Mouse (Mus musculus) kidney, adult 8-10 months (tissue): Measurements from ENCODE around the gene Lmx1b.

Source experiments
- DNase-seq, 2 experiments: peaks; one replicate each; pipeline ENCODE4 v3.0.0; 2022

Gene Lmx1b

DNA sequence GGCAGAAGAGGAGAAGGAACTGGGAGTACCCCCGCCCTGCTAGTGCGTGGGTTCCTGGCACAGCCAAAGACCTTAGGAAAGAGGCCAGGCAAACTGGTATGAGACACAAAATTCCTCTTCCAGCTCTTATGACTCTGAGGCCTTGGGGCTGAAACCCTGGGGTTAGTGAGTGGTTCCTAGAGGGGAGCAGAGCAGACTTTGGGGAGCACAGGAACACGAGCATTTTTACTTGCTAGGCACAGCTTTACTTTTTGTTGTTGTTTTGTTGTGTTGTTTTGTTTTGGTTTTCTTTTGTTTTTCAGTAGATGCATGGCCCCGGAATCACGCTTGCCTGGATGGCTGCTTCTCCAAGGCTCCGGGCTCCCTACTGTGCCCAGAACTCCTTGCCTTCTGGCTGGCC, 10.7 kb downstream of the Lmx1b start:
- no peak for DNase-seq

DNA sequence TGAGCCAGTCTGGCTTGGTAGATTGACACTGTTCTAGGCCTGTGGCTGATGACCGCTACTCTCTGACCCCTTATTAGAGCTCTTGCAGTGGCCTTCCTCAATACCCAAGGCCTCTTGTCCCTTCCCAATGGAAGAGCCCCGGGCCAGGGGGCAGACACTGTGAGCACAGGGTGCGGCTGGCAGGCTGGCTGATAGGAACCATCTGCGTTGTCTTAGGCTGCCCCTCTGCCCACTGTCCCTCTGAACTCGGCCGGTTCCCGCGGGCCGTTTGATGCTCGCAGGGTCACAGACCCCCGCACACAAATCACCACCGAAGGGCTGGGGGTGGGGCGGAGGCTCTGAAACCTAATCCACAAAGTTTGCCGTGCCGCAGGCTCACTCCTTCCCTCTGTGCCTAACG, 11.5 kb downstream of the Lmx1b start:
- no peak for DNase-seq

DNA sequence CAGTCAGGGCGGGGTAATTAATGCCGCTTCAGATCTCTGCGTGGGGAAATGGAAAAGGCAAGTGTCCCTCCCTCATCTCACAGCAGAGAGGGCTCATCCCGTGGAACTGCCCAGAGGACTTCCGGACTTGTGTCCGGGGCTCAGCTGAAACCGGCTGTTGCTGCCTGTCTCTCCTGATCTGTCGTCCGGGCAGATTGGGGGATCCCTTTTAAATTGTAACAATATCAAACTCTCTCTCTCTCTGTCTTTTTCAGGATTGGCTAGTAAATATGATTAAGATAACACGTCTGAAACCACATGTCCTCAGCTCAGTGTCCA, 13.3 kb downstream of the Lmx1b start:
- DNase-seq, result no peak

DNA sequence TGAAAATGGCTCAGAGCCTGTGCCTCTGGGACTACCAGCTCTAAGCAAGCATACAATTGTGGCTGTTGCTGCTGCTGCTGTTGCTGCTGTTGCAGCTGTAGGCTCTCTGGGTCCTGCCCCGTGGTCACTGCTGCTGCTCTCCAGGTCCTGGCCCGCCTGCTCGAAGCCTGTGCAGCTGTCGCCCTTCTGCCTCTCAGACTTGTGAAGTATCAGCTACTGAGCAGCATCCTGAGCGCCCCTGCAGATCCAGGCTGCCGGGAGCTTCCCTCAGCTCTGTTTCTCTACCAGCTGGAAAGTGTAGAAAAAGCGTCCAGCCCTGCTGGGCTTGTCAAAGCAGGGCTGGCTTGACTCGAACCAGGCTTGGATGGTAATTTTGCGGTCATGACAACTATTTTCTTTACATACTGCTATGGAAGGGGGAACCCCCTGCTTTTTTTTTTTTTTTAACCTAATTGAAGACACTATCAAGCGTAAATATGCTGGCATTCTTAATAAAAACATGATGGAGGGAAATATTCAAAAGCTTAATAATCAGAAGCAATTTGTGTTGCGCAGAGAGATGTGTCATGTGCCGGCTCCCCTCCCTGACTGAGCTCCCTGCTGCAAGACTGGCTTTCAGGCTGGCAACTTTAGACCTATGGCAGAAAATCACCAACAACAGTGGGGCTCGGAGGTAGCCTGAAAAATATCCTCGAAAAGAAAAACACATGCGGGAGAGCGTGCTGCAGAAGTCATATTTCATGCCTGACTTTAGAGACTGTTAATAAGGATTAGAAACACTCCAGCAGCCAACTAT, 13.9 kb downstream of the Lmx1b start:
- DNase-seq, result no peak

DNA sequence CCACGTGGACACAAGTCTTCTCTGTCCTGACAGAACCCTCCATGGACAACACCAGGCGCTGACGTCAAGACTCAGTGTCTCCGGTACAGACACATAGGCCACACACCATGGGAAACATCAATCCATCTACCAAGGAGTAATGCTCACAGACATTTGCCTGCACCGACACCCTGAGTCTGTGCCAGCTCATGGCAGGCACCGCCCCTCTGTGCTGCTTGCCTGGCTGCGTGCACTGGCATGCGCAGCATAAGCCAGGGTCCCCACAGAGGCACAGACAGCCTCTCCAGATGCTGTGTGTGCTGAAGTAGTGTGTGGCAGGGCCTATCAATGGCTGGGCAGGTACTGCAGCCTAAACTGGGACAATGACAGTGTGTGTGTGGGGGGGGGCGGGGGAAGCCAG, 22.6 kb downstream of the Lmx1b start:
- DNase-seq, result no peak

DNA sequence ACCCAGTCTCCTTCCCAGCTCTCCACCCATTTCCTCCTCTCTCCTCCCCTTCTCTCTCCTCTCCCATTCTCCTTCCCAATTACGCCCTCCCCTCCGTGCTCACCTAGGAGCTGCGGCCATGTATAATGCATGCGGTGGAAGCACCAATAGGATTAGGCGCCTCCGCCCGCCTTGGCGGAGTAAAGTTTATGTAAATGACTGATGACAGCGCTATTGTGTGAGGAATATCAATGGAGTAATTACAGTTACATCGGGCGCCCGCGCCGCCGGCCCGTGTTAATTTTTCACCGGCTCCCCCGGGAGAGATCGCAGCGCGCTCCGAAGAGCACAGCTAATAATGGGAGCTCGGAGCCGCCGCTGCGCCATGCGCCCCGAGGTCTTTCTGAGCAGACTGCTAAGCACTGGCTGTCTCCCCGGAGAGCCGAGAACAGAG, 23.9 kb downstream of the Lmx1b start:
- peak; percentile 6 to 18 for DNase-seq

DNA sequence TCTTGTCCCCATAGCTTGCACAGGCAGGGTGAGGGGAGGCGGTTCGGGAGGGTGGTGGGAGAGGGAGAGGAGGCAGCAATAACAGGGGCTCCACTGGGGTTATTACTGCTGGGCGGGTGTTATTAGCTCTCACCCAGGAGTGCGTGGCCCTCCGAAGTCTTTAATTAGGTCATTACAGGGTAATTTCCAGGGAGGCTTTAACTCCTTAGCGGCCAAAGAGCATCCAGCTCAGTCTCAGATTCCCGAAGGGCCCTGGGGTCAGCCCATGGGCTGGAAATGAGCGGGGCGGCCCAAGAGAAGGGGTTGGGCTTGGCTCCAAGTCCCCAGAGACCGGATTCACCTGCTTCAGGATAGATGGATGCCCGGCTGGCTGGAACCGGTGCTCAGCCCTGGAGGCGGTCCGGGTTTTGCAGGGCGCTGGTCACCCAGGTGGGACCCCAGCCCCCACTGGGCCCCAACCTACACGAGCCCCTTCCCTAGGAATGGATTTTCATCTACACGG, 24.4 kb downstream of the Lmx1b start:
- no peak for DNase-seq

DNA sequence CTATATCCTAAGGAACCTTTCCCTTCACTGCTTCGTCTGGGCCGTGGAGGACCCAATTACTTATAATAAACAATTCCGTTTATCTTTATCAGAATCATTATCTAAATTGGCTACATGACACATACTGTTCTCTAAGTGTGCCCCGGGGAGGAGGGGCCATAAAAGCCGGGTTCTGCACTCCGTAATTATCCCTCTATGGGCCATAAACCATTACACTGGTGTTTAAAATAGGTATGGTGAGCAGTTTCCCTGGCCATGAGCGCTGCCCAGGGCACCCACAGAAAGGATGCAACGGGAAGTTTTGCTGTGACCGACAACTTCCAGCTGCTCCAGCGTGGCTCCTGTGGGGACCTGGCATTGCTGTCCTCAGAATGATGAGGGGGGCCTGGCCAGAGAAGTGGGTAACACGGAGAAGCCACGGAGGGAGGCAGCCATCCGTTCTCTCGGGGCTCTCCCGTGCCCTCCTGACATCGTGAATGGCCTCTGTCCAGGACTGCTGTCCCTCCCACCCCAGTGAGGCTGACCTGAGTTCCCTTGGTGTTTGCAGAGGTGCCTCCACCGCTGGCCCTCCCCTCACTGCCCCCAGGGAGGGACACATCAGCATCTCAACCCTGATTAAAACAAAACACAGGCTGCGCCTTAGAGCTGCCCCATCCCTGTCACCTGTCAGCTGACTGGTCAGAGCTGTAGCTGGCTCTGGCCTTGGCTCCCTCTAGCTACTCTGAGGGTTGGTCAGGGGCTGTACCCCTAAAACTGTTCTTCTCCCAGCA, 34.6 kb downstream of the Lmx1b start:
- DNase-seq, result no peak

DNA sequence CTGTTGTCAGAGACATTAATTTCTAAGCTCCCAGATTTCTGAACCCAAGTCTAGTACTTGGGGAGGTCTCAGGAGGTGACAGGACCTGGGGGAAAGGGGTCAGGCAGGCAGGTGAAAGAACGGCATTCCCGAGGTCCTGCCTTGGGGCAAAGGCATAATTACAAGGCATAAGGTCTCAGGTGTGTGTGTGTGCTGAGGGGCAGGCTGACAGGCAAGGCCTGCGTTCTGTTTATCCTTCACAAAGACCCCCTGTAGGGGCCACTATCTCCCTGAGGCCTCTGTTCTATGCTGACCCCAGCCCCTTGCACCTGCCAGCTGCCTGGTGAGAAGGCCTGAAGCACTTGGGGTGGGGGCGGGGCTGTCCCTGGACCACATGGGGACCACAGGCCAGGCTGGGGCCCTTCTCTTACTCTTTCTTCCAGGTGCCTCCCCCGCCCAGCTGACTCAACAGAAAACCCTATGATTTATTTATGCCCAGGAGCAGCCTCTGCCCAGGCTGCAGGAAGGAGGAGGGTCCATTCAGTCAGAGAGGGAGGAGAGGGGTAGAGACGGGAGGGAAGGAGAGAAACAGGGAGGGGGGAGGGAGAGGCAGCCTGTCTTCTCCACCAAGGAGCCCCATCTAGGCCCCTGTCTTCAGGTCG, 35.3 kb downstream of the Lmx1b start:
- no peak for DNase-seq

DNA sequence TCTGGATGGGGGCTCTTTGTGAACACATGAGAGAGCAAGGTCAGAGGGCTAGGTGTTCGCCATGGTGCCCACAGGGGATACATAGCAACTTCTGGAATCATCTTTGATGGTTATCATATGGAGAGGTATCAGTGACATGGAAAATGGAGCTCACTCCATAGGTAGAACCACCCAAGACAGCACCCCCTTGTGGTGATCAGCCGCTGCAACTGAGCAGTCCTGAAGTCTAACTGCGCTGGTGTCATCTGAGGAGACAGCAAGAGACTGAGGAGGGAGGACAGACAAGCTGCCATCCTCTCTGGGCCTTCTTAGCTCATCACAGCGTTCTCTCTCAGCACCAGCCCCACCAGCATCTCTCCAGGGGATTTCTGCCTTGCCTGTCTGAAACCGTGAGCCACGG, 39.8 kb downstream of the Lmx1b start:
- DNase-seq, result no peak

DNA sequence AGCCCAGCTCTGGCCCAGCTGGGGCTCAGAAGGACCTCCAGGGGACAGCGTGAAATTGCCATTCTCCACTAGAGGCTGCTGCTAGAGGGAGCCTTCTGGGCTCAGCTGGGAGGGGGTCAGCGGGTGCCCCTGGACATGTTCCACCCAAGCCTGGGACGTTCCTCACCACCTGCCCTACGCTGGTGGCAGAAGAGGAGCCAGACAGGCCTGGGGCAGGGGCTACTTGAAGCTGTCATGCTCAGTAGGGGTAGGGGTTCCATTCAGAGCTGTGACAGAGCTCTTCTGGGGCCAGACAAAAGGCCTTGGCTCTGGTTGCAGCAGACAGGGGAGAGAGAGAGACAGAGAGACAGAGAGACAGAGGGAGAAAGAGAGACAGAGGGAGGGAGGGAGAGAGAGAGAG, 42.9 kb downstream of the Lmx1b start:
- DNase-seq, result no peak

DNA sequence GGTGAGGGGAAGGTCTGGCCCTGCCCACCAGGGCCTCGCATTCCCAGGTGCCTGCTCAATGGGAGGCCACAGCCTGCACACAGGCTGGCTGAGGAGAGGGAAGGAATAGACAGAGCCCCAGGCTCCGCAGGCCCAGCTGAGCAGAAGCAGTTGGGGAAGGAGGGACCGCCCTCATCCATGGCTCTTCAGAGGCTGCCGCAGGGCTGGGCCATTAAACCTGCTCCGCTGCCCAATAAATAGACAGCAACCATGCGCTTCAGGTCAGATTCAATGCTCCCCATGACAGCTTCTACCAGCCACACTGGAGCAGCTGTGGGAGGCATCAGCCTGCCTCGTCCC, 45.3 kb downstream of the Lmx1b start:
- DNase-seq, result no peak

DNA sequence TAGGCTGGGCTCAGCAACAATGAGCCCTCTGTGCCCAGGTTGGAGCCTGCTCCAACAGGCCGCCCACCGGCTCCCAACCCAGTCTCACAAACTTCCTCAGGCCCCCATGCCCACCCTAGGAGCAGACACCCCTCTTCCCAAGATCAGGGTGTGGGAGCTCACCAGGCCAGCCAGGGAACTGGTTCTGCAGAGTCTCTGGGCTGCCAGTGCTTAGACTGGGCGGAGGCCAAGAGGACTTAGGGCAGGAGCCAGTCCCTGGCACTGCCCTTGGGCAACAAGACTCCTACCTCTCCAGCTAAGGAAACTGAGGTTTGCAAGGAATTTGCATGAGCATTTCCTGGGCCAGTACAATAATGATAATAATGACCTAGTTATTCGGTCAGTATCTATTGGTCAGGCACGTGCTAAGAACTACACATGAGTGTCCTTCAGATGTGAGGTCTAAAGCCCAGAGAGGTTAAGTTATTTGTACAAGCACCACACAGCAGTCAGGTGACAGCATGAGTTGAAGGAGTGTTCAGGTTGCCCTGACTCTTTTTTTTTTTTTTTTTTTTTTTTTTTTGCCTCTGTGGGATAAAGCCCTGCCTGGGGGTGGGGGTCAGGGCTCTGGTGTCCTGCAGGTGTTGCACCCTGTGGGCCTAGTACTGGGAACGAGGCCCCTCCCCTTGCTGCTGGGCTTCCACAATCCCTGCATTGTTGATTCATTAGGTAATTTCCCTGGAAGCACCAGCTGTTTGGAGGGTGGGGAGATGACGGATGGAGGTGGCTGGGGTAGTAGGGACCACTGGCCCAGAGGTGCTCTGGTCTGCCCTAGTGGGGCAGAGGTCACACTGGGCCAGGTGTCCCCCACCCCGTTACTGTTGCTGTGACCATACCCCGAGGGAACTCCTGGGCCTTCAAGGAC, 45.9 kb downstream of the Lmx1b start:
- DNase-seq, result no peak

DNA sequence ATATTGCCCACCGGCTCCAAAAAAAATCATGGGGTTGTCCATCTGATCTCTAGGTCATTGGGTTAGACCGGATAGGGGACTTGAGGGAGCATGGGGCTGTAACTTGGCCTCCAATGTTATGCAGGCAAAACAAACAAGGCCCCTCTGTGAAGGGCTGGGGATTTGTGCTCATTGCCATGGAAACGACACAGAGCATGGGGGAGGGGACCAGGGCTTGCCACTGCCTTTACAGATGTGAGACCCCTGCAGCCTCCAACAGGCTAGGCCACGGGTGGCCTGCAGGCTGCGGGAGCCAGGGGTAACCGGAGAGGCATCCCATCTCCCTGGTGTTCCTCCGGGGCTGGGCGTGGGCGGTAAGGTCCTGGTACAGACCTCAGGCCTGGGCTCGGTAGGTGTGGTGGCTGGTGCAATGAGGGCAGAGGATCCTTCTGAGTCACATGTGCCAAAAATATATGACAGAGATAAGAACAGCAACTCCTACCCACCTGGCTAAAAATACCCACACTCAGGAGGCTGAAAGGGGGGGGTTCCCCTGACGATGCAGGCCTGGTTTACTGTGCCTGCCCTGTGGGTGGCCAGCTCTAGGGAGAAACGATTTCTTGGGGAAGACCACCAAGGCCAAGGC, 47.3 kb downstream of the Lmx1b start:
- DNase-seq, result no peak

DNA sequence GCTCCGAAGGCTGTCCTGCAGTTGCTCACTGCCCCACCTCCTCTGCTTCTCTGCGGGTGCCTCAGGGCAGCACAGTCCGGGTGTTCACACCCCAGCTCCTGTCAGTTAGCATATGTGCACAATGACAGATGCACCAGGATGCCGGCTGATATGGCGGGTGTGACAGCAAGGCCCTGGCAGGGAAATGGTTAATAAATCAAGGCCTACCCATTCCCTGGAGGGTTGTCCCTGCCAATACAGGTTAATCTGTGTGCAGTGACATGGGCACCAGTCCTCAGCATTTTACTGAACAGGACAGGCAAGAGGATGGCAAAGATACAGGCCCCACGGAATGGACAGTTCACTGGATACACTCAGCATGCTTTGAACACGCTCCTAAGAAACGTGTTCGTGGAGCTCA, 51.0 kb downstream of the Lmx1b start:
- DNase-seq, result no peak

DNA sequence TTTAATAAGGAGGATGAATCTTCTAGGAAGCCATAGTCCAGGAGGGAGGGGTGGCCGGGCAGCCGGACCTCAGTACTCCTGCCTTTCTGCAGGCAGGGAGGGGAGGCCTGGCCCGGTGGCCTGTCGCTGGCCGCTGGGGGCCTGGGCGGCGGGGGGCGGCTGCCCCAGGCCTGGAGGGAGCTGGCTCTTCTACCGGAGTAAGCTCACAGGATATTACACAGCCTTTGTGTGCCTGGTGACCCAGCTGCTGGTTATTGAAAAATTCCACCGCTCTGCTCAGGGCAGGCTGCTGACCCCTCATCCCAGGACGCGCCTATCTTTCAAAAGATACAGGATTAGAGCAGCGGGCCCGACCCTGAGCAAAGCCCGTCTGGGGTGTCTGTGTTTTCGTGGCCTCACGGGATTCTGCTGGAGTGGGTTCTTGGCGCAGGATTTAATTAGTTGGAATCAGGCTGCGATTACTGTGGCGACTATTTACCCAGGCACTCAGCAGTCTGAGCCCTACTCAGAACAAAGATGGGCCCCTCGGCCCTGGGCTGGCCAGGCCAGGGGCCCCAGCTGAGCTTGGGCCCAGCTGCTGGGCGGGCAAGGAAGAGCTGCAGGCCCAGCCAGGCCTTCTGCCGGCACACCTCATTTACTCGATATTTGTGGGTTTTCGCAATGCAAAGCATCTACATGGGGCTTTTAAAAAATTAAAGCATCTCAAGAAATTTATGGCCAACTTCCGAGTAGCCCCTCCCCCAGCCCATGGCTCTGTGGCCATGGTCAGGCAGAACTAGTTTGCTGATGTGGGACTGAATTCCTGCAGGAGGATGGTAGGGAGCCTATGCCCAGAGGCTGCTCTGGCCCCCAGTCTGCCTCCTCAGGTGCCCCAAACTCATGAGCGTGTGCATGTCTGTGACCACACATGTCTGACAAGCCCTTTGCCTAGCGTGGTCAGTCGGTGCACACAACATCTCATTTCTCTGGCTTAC, 55.1 kb downstream of the Lmx1b start:
- no peak for DNase-seq

DNA sequence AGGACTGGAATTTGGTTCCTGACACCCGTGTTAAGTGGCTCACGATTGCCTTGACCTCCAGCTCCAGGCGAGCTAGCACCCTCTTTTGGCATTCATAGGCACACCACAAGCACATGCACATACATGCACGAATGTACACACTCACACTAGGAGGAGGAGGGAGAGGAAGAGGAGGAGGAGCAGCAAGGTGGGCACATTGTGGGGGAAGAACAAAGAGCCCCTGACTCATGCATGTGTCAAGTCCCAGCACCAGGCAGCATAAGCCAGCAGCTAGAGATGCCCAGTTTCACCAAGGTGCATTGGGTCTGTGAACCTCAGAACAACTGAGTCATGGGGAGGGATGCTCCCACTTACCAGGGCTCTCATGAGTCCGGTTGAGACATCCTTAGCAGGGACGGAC, 56.5 kb downstream of the Lmx1b start:
- no peak for DNase-seq

DNA sequence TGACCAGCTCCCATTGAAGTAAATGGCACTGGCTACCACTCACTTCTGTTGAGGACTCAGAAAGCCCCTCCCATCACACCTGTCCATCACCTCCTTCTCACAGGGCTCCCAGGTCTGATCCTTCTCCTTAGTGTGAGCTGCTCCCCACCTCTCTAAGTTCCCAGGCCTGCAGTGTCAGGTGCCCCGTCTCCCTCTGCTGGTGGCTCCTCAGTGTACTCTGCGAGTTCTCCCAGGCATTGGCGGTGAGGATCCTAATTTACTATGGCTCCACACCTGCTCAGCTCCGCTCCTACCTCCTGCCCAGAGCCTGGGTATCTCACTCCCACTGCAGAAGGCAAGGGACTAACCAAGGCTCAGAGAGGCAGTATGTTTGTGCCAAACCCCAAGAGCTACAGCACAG, 57.0 kb downstream of the Lmx1b start:
- no peak for DNase-seq

DNA sequence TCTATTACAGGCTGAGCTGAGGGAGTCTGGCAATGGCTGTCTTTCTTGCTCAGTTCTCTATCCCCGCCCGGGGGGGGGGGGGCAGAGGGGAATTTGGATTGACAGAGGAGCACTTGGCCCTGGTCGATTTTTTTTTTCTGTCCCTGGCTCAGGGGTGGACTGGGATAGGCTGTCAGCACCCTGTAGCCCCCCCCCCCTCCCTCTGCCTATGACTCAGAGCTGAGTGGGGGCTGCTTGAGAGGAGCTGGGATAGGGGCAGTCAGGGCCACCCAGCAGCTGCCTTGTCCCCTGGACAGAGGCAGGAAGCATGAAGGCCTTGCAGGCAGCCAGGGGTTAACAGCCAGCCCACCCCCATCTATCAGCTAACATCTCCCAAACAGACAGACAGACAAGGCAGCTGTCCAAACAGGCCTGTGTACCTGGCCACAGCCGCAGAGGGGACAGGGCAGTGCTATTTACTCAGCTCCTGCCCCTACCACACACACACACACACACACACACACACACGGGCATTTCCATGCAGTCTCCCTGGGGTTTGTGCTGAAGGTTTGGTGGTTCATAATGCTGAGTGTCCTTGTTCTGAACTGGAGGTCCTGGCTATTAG, 57.8 kb downstream of the Lmx1b start:
- no peak for DNase-seq

DNA sequence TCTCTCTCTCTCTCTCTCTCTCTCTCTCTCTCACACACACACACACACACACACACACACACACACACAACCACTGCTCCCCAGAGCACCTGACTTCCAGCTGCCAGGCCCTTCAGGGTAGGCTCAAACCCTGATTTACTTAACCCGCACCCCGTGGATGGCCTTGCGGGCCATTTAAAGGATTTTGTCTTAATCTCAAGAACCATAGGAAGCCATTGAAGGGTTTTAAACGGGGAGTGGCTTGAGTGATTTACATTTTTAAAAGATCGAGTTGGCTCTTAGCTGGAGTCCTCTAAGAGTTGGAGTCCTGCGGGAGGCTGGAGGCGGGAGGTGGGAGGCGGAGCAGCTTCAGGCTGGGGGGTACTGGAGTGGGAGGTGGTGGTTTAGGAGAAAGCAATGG, 58.4 kb downstream of the Lmx1b start:
- DNase-seq, result no peak

DNA sequence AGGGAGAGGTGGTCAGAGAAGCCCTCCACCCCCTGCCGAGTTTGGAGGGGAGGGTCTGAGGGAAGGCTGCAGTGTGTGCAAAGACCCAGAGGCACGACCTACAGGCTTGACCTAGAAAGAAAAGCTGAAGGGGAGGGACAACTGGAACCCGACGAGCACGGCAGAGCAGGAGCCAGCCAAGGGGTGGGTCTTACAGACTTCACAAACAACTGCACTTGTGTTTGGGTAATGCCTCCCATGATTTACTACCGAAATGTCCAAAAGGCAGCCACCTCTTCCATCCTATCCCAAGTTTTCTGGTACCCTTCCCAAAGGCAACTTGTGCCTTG, 58.9 kb downstream of the Lmx1b start:
- DNase-seq, result no peak
